Mouse (Mus musculus): ENCODE results near the gene Gse1. TPM values are rescaled to one million over a fixed set of nuclear protein-coding genes. Genes with fewer than 3 reads are reported as not detected.

The Gse1 gene
- polyA plus RNA-seq, 1 experiment, result 14.7 TPM

DNA sequence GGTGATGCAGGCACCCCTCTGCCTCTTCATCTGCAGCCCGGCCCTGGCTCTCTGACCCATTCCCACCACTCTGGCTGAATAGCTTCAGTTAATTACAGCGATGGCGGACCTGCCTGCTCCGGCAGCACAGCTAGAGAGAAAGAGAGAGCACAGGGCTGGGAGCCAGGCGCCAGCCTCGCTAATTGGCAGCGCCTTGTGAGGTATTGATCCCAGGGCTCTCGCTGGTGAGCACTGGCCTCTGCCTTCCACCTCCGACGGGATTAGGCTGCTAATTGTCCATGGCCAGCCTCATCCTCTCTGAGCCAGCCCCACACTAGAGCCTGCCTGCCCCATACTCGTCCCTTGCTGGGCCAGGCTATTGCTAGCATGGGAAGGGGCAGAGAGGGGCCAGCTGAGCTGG is 331.4 kb downstream of the Gse1 start:
- TF ChIP-seq MYOG (IDR thresholded peaks at IDR 0.05; ENCODE audit: control insufficient read depth in 1 of 3, insufficient read depth in 1 of 3, insufficient read length in 2 of 3, low read depth in 2 of 3) (no peak), POLR2AphosphoS2 (IDR thresholded peaks at IDR 0.05; ENCODE audit: insufficient read length, low read depth) (no peak), USF1 (IDR thresholded peaks at IDR 0.05; ENCODE audit: low read depth) (no peak), REST (IDR thresholded peaks at IDR 0.05; ENCODE audit: insufficient read depth, insufficient read length) (no peak), POLR2A (IDR thresholded peaks at IDR 0.05; ENCODE audit: insufficient read length, low read depth) (no peak), TCF12 (IDR thresholded peaks at IDR 0.05; ENCODE audit: insufficient read depth, poor library complexity, severe bottlenecking) (no peak), E2F4 (IDR thresholded peaks at IDR 0.05; ENCODE audit: insufficient read depth) (no peak), SRF (IDR thresholded peaks at IDR 0.05; ENCODE audit: control insufficient read depth, insufficient read length, low read depth) (no peak), MAX (IDR thresholded peaks at IDR 0.05; ENCODE audit: low read depth) (no peak), TCF3 (IDR thresholded peaks at IDR 0.05; ENCODE audit: insufficient read length, low read depth) (no peak), CEBPB (IDR thresholded peaks at IDR 0.05; ENCODE audit: insufficient read depth, poor library complexity, severe bottlenecking) (no peak), MYOD1 (IDR thresholded peaks at IDR 0.05; ENCODE audit: control insufficient read depth in 1 of 3, insufficient read length in 2 of 3, low read depth in 2 of 3) (no peak)
- Histone ChIP-seq H3K4me2 (ENCODE audit: low read depth) (no peak overlapping the region), H3K79me2 (ENCODE audit: control insufficient read depth, insufficient read depth) (peaks cover 12% of the 10 kb centered on the region), H3K36me3 (ENCODE audit: control insufficient read depth, insufficient read depth) (no peaks in the 10 kb centered on the region), H3K27me3 (ENCODE audit: control insufficient read depth, insufficient read depth, insufficient read length) (no peaks in the 10 kb centered on the region), H3ac (ENCODE audit: control insufficient read depth, insufficient read length) (no peak overlapping the region), H3K4me3 (no peak overlapping the region)

GRCm38 (mm10) chr8:120560535-120560934 is 332.3 kb downstream of the Gse1 start:
- Histone ChIP-seq H3K4me2 (ENCODE audit: low read depth) (no peak overlapping the region), H3K36me3 (ENCODE audit: control insufficient read depth, insufficient read depth) (no peaks in the 10 kb centered on the region), H3K4me3 (no peak overlapping the region), H3K27me3 (ENCODE audit: control insufficient read depth, insufficient read depth, insufficient read length) (no peaks in the 10 kb centered on the region), H3K79me2 (ENCODE audit: control insufficient read depth, insufficient read depth) (peaks cover 12% of the 10 kb centered on the region), H3ac (ENCODE audit: control insufficient read depth, insufficient read length) (no peak overlapping the region)
- TF ChIP-seq TCF12 (IDR thresholded peaks at IDR 0.05; ENCODE audit: insufficient read depth, poor library complexity, severe bottlenecking), result no peak
- no peak for TF ChIP-seq E2F4 (IDR thresholded peaks at IDR 0.05; ENCODE audit: insufficient read depth)
- no peak for TF ChIP-seq TCF3 (IDR thresholded peaks at IDR 0.05; ENCODE audit: insufficient read length, low read depth)
- TF ChIP-seq POLR2A (IDR thresholded peaks at IDR 0.05; ENCODE audit: insufficient read length, low read depth), result no peak
- TF ChIP-seq SRF (IDR thresholded peaks at IDR 0.05; ENCODE audit: control insufficient read depth, insufficient read length, low read depth), result no peak
- no peak for TF ChIP-seq CEBPB (IDR thresholded peaks at IDR 0.05; ENCODE audit: insufficient read depth, poor library complexity, severe bottlenecking)
- TF ChIP-seq POLR2AphosphoS2 (IDR thresholded peaks at IDR 0.05; ENCODE audit: insufficient read length, low read depth), result no peak

- Histone ChIP-seq H3K36me3 (ENCODE audit: control insufficient read depth, insufficient read depth) (no peaks in the 10 kb centered on the region), H3K79me2 (ENCODE audit: control insufficient read depth, insufficient read depth) (peaks cover 11% of the 10 kb centered on the region), H3K4me2 (ENCODE audit: low read depth) (no peak overlapping the region), H3K4me3 (no peak overlapping the region), H3ac (ENCODE audit: control insufficient read depth, insufficient read length) (no peak overlapping the region), H3K27me3 (ENCODE audit: control insufficient read depth, insufficient read depth, insufficient read length) (no peaks in the 10 kb centered on the region)
- TF ChIP-seq TCF3 (IDR thresholded peaks at IDR 0.05; ENCODE audit: insufficient read length, low read depth) (no peak), MYOD1 (IDR thresholded peaks at IDR 0.05; ENCODE audit: control insufficient read depth in 1 of 3, insufficient read length in 2 of 3, low read depth in 2 of 3) (no peak), USF1 (IDR thresholded peaks at IDR 0.05; ENCODE audit: low read depth) (no peak), REST (IDR thresholded peaks at IDR 0.05; ENCODE audit: insufficient read depth, insufficient read length) (no peak), POLR2A (IDR thresholded peaks at IDR 0.05; ENCODE audit: insufficient read length, low read depth) (no peak), MAX (IDR thresholded peaks at IDR 0.05; ENCODE audit: low read depth) (no peak), POLR2AphosphoS2 (IDR thresholded peaks at IDR 0.05; ENCODE audit: insufficient read length, low read depth) (no peak), MYOG (IDR thresholded peaks at IDR 0.05; ENCODE audit: control insufficient read depth in 1 of 3, insufficient read depth in 1 of 3, insufficient read length in 2 of 3, low read depth in 2 of 3) (no peak), E2F4 (IDR thresholded peaks at IDR 0.05; ENCODE audit: insufficient read depth) (no peak)
Measured at GRCm38 (mm10) chr8:120561539-120562435, 333.5 kb downstream of the Gse1 start.

- Histone ChIP-seq H3K36me3 (ENCODE audit: control insufficient read depth, insufficient read depth) (no peaks in the 10 kb centered on the region), H3K4me3 (no peak overlapping the region), H3K79me2 (ENCODE audit: control insufficient read depth, insufficient read depth) (peaks cover 7% of the 10 kb centered on the region), H3ac (ENCODE audit: control insufficient read depth, insufficient read length) (no peak overlapping the region), H3K27me3 (ENCODE audit: control insufficient read depth, insufficient read depth, insufficient read length) (no peaks in the 10 kb centered on the region), H3K4me2 (ENCODE audit: low read depth) (peak overlapping the region; percentile 77)
- TF ChIP-seq MYOG (IDR thresholded peaks at IDR 0.05; ENCODE audit: control insufficient read depth in 1 of 3, insufficient read depth in 1 of 3, insufficient read length in 2 of 3, low read depth in 2 of 3) (no peak), MAX (IDR thresholded peaks at IDR 0.05; ENCODE audit: low read depth) (no peak)
Measured at GRCm38 (mm10) chr8:120562680-120563347, 334.6 kb downstream of the Gse1 start.

GRCm38 (mm10) chr8:120563348-120563724 is 335.1 kb downstream of the Gse1 start:
- no peaks in the 10 kb centered on the region for H3K36me3 ChIP-seq (ENCODE audit: control insufficient read depth, insufficient read depth)
- TF ChIP-seq POLR2AphosphoS2 (IDR thresholded peaks at IDR 0.05; ENCODE audit: insufficient read length, low read depth), result no peak
- no peak for TF ChIP-seq TCF3 (IDR thresholded peaks at IDR 0.05; ENCODE audit: insufficient read length, low read depth)
- TF ChIP-seq SRF (IDR thresholded peaks at IDR 0.05; ENCODE audit: control insufficient read depth, insufficient read length, low read depth), result no peak
- TF ChIP-seq MYOG (IDR thresholded peaks at IDR 0.05; ENCODE audit: control insufficient read depth in 1 of 3, insufficient read depth in 1 of 3, insufficient read length in 2 of 3, low read depth in 2 of 3), result no peak
- TF ChIP-seq USF1 (IDR thresholded peaks at IDR 0.05; ENCODE audit: low read depth), result no peak
- TF ChIP-seq POLR2A (IDR thresholded peaks at IDR 0.05; ENCODE audit: insufficient read length, low read depth), result no peak
- no peak for TF ChIP-seq REST (IDR thresholded peaks at IDR 0.05; ENCODE audit: insufficient read depth, insufficient read length)
- no peak for TF ChIP-seq TCF12 (IDR thresholded peaks at IDR 0.05; ENCODE audit: insufficient read depth, poor library complexity, severe bottlenecking)
- TF ChIP-seq CEBPB (IDR thresholded peaks at IDR 0.05; ENCODE audit: insufficient read depth, poor library complexity, severe bottlenecking), result no peak
- no peak for TF ChIP-seq MAX (IDR thresholded peaks at IDR 0.05; ENCODE audit: low read depth)
- H3ac ChIP-seq (ENCODE audit: control insufficient read depth, insufficient read length), result no peak overlapping the region
- H3K4me3 ChIP-seq, result no peak overlapping the region
- no peaks in the 10 kb centered on the region for H3K27me3 ChIP-seq (ENCODE audit: control insufficient read depth, insufficient read depth, insufficient read length)
- peak overlapping the region; percentile 77 for H3K4me2 ChIP-seq (ENCODE audit: low read depth)
- H3K79me2 ChIP-seq (ENCODE audit: control insufficient read depth, insufficient read depth), result peaks cover 7% of the 10 kb centered on the region

Data from myocyte (in vitro differentiated cells).